Mouse (Mus musculus) layer of hippocampus, adult 2 months (tissue): ENCODE measurements at regions not wholly inside any gene's neighbourhood (a gene's known extent, or its start where the extent isn't known, plus 50 kb on each side); places are given as distances from the start of the nearest gene placed in this dataset.

Source experiments
- DNase-seq, 2 experiments: peaks; one replicate each; pipeline ENCODE4 v3.0.0; 2022; ENCODE audit warnings: low spot score in 2 of 2
- H3K27ac ChIP-seq: fragments of 200-600 bp; 2 replicates; pipeline ENCODE4 v1.8.1; 2022
- H3K4me3 ChIP-seq: fragments of 200-600 bp; 2 replicates; pipeline ENCODE4 v1.8.1; 2022; ENCODE audit warnings: mild to moderate bottlenecking
- CTCF ChIP-seq: fragments of 200-600 bp; conservative IDR thresholded peaks from 2 replicates; pipeline ENCODE4 v1.8.1; 2022; ENCODE audit warnings: antibody characterized with exemption, mild to moderate bottlenecking, moderate library complexity

DNA sequence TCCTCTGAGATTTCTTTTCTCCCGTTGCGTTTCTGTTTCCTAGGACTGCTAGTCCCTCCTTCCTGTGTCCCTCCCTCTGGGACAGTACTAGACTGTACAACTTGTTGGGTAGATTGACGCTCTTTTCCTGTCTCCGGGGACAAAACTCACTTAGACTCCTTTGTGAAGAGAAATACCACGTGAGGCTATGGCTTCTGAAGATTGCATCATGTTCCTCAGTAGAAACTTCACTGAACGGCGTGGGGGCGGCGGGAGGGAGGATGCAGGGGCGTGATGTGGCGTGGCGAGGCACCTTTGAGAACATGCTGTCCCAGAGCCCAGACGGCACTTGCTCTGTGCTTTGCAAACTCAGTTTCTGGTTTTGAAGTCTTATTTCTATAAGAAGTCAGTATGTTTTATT lies 78.5 kb downstream of the Spata18 start:
- no peak overlapping the region for H3K27ac ChIP-seq
- TF ChIP-seq CTCF: no peak
- H3K4me3 ChIP-seq: no peak overlapping the region
- no peak for DNase-seq

DNA sequence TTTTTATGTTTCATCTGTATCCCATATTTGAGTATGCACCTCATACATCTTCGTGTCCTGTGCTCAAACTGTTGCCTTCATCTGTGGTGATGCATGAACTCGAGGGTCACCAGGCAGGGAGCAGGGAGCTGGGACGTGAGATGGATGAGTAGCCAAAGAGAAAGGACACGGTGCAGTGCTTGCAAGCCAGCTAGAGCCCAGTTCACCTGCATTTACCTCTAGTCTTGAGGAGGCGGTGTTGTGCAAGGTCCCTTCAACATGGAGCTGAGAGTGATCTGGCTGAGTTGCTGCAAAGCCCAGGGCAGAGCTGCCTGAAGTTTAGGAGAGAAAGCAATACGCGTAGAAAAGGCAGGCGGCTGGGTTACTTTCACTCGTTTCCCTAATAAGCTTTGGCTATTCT lies 80.2 kb downstream of the Spata18 start:
- no peak for DNase-seq
- TF ChIP-seq CTCF: no peak
- Histone ChIP-seq H3K4me3 (no peak overlapping the region), H3K27ac (no peak overlapping the region)

DNA sequence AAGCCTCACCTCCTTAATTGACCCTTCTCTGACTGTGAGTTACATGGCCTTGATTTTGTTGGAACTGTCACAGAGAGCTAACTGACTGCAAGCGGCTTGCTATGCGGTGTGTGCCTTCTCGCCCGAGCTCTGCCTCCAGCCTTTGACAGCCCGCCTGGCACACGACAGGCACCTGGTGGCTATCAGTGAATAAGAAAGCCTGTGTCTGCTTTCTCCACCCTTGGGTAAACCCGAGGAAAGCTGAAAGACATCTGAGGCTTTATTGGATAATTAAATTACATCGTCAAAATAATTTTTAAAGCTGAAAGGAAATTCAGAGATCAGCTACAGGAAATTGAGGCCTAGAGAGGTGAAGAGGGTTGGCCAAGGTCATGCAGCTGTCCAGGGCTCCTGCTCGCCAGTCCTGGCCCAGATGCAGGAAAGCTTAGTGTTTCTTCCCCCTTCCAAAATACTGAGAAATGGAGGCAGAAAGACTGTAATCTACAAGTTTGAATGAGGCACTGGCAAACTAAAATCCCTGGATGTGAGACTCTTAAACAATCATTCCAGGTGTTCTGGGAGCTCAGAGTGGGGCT lies 80.9 kb downstream of the Spata18 start:
- Histone ChIP-seq H3K27ac (no peak overlapping the region), H3K4me3 (no peak overlapping the region)
- DNase-seq: no peak
- no peak for TF ChIP-seq CTCF

DNA sequence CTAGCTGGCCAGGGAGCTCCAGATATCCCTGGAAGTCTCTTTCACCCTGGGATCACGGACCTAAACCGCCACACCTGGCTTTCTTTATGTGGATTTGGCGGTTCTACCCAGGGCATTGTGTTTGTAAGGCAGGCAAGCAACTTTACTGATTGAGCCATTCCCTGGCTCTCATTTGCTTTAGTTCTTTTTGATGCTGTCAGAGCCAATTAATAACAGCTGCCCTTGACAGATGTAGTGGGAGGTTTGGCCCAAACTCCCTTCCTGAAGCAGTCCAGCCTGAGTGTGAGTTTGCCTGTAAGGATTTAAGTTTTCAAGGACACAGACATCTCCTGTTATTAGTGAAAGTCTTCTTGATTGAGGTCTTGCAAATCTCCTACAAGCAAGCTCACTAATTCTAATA lies 89.6 kb downstream of the Spata18 start:
- no peak overlapping the region for H3K4me3 ChIP-seq
- no peak for DNase-seq
- H3K27ac ChIP-seq: no peak overlapping the region
- TF ChIP-seq CTCF: no peak

DNA sequence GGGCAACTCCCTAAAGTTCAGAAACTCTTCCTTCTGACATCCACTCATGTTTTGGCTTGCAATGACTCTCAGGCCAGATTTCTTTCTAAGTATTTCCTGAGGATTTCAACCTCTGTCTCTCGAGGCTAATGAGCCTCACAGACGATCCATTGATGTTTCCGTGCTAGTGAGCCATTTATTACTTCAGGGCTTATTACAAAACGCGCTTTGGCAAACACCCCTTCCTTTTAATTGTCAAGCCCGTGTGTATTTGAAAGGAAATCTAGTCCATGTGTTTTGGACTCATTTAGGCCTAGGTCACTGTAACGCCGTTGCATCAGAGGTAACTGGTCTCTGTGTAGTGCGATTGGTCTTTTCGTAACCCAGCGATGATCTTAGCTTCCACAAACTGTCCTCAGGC lies 90.3 kb downstream of the Spata18 start:
- no peak overlapping the region for H3K4me3 ChIP-seq
- no peak overlapping the region for H3K27ac ChIP-seq
- DNase-seq: no peak
- TF ChIP-seq CTCF: no peak

DNA sequence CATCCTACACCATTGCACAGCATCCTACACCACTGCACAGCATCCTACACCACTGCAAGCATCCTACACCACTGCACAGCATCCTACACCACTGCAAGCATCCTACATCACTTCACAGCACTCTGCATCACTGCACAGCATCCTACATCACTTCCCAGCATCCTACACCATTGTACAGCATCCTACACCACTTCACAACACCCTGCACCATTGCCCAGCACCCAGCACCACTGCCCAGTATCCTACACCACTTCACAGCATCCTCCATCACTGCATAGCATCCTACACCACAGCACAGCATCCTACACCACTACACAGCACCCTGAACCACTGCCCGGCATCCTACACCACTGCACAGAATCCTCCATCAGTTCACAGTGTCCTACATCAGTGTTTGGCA lies 92.8 kb downstream of the Spata18 start:
- no peak for DNase-seq
- TF ChIP-seq CTCF: no peak
- no peak overlapping the region for H3K4me3 ChIP-seq
- H3K27ac ChIP-seq: no peak overlapping the region

DNA sequence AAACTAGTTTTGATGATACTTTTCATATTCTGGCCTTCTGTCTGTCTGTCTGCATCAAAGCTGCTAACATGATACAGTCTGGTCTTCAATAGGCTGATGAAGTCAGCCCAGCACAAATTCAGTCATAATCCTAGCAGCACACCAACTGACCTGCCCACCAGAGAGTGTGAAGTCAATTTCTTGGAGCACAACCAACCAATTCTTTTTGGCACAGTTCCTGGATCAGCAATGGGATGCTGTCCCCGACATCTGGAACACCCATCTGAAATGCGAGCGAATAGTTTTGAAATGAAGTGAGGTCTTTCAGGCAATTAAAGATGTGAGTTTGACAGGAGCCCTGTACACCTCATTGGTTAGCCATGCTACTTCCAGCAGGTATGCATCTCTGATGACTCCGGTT lies 98.6 kb downstream of the Spata18 start:
- TF ChIP-seq CTCF: no peak
- H3K27ac ChIP-seq: no peak overlapping the region
- DNase-seq: no peak

DNA sequence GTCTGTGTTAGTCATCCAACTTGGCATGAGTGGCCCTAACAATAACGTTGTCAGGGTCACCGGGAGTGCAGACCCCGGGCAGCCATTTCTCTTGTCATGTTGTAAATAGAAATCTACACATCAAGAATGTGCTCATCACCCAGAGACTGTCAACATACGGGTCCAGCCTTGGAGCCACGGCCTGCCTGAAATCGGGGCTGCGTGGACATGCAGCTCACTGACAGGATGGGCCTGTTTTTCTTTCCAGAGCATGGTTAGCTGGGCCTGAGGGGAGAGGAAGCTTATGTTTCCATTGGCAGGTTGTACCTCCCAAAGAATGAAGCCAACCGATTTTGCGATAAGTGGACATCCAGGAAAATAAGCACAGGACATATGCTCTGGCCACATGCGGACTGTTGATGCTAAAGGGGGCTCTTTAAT lies 101.1 kb downstream of the Spata18 start:
- TF ChIP-seq CTCF: no peak
- H3K4me3 ChIP-seq: no peak overlapping the region
- no peak for DNase-seq
- H3K27ac ChIP-seq: no peak overlapping the region

More for the DNA sequence above, 98.6 kb downstream of the Spata18 start:
- H3K4me3 ChIP-seq: no peak overlapping the region

DNA sequence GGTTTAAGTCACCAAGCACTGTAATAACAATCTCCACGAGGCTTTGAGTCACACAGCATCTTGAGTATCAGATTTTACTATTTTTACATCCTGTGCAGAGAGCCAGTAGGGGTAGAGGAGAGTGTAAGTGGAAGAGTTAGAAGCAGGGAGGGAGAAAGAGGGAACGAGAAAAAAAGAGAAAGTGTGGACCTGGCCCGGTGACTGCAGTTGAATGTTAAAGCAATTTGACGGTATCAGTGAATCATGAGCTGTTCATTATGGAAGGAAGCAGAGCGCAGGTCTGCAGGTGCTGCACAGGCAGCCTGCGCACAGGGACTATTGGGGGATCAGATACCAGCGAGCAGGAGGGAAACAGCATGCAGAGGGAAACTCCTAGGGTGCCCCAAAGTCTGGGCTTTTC lies 102.6 kb downstream of the Spata18 start:
- DNase-seq: no peak
- Histone ChIP-seq H3K27ac (no peak overlapping the region), H3K4me3 (no peak overlapping the region)
- TF ChIP-seq CTCF: no peak

DNA sequence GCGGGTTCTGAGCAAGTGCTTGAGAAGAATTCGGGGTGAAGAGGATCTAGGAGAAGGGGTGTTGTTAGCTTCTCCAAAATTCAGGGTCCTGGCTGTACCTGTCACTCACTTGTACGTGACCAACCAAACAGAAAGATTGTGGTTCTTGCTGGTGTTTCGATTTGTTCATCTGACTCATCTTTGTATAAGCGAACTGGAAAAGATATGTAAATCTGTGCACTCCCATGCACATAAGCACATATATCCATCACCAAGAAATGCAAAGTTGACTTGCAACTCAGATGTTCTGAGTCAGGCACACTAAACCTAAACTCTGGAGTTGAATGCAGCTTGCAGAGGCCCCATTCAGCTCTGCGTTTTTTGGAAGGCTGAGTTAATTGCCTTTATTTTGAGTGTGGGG lies 107.4 kb downstream of the Spata18 start:
- no peak for TF ChIP-seq CTCF

DNA sequence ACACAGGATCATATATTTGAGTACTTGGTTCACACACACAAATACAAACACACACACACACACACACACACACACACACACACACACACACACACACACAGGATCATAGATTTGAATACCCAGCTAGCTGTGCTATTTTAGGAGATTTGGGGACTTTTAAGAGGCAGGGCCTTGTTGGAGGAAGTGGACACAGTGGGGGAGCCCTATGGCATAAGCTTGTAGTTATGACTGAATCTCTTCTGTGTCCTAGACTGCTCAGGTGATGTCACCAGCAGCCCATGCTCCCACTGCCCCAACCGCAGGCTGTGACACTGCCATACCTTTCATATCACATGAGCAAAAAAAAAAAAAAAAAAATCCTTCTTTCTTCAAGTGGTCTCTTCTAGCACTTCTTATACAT lies 110.1 kb downstream of the Spata18 start:
- Histone ChIP-seq H3K4me3 (no peak overlapping the region), H3K27ac (peak overlapping the region; percentile 41; the same call in 1 of the 2 replicates)
- DNase-seq: no peak
- TF ChIP-seq CTCF: no peak

More for the DNA sequence above, 107.4 kb downstream of the Spata18 start:
- Histone ChIP-seq H3K4me3 (no peak overlapping the region), H3K27ac (no peak overlapping the region)
- DNase-seq: no peak

DNA sequence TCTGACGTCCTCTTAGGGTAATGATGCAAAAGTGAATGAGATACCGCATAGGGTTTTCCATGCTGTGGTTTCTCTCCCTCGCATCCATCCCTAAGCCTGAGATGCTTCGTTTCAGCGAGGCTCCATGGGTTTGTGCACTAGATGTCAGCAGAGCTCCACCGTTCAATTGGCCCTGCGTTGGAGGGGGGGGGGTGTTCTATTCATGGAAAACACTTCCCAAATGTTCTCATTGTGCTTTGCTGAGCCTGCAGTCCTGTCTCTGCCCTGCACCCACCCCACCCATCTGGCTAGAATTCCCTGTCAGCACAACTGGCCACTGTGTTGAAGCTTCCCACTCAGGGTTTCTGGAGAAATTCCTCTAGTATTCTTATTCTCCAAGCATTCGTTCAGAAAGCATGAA lies 110.5 kb downstream of the Spata18 start:
- peak overlapping the region; percentile 56 for H3K27ac ChIP-seq
- H3K4me3 ChIP-seq: no peak overlapping the region
- peak; percentile 84 for TF ChIP-seq CTCF
- peak; percentile 74 to 82 for DNase-seq

DNA sequence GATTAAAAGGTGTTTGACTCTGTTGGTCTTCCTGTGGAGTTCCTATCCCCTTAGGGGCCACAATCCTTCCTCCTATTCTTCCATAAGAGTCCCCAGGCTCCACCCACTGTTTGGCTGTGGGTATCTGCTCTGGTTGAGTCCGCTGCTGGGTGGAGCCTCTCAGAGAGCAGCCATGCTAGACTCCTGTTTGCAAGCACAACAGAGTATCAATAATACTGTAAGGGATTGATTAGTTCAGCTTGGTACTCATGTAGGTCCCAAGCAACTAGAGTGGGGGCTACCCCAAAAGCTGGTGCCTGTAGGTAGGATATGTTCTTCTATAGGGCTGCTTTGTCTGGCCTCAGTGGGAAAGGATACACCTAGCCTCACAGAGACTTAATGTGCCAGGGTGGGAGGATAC lies 113.0 kb downstream of the Spata18 start:
- H3K4me3 ChIP-seq: no peak overlapping the region
- no peak for DNase-seq
- no peak overlapping the region for H3K27ac ChIP-seq
- no peak for TF ChIP-seq CTCF

DNA sequence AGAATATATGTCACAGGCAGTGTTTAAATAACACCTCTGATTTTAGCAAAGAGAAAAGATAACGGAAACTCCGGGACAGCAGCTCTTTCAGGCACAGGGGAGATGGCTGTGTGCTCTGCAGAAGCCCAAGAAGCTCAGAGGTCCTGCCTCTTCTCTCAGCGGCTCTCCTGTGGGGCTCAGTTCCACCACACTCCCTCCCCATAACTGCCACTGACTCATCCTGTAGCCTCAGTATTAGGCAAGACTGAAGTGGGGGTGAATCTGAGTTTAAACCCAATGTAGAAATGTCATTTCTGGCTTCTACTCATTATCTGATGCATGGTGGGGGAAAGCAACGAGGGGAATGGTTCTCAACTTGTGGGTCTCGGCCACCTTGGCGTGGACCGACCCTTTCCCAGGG lies 114.3 kb downstream of the Spata18 start:
- H3K27ac ChIP-seq: no peak overlapping the region
- no peak for TF ChIP-seq CTCF
- H3K4me3 ChIP-seq: no peak overlapping the region
- DNase-seq: no peak

DNA sequence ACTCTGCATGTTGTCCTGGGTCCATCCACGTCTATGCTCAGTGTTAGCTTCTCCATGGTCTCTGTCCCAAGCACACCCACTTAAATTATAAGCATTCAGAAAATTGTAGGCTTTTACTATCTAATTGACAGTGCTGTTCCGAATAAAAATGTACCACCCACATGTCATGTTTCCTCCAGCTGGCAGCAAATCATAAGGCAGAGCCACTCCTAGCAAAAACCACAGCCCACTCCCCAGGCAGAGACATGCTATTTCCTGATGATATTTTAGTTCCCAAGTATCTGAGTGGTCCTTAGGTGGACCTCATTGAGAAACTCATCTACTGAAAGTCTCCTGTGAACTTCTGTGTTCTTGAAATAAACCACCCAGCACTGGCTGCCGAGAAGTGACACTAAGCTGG lies 117.1 kb downstream of the Spata18 start:
- TF ChIP-seq CTCF: no peak
- H3K4me3 ChIP-seq: no peak overlapping the region
- DNase-seq: peak; percentile 32 to 44
- H3K27ac ChIP-seq: no peak overlapping the region
